Mouse (Mus musculus) neutrophil, adult 5-6 weeks (primary cell): Measurements from ENCODE around the gene Nptn. TPM values are rescaled to one million over a fixed set of nuclear protein-coding genes. Genes with fewer than 3 reads are reported as not detected.

Experiments
- ATAC-seq: fragments of 151-379, 151-347 bp; 2 replicates; pipeline ENCODE4 v1.8.0; 2017; ENCODE audit warnings: mild to moderate bottlenecking, moderate TSS enrichment; ENCODE audit not compliant: insufficient number of reproducible peaks, poor library complexity, low FRiP score, severe bottlenecking; ENCODE audit errors: extremely low read depth
- total RNA-seq: library from RNA; stranded (forward); fragments of 200-1000 nt; gene quantifications from 2 replicates; pipeline ENCODE4 v1.2.3, GENCODE M21; 2017

The Nptn gene
- total RNA-seq, 1 experiment from 2014 or later = 182 TPM

DNA sequence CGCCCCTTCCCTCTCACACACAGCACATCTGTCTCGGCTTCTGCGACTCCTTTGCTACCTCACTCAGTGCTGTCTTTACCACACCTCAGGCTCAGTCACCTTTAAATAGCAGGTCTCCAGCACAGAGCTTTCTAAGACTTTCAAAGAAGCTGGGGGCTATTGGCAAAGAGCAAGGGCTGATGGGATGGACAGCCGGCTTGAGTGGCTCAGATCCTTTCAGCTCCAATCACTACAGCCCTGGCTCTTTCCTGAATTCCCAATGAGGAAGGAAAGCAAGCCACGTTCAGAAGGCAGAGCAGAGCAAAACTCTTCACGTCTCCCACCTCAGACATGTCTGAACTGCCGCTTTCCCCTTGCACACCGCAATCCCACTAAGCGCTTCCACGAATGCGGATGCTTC is 92.7 kb downstream of the Nptn start:
- ATAC-seq = no peak

DNA sequence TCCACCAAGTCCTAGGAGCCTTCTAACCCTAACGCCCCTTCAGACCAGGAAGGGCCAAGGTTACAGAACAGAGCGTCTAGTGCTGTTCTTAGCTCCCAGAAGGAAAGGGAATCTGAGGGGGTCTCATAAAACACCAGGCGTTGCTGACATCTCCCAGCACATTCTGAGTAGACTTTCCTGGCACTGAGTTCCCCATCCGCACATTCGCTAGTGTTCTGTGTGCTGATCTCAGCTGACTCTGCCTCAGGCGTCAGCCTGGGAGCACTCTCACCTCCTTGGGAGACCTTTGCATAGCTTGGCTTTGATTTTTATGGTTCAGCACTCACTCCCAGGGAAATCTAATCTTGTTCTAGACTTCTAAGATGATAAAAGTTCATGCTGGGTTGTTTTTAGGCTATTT is 93.3 kb downstream of the Nptn start:
- no peak for ATAC-seq

DNA sequence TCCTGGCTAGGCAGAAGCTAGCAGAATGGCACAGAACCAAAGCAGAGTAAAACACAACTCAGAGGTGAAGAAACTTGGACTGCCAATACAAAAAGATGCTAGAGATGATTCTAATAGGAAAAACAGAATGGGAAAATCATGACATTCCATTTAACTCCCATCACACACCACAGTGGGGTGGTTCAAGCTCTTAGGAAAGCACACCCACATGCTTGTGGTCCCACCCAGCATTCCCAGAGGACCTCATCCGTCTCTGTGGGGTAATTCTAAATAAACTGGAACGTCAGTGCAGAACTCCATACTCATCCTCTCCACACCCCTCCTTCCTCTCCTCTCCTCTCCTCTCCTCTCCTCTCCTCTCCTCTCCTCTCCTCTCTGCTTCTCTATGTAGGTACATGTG is 99.4 kb downstream of the Nptn start:
- no peak for ATAC-seq

DNA sequence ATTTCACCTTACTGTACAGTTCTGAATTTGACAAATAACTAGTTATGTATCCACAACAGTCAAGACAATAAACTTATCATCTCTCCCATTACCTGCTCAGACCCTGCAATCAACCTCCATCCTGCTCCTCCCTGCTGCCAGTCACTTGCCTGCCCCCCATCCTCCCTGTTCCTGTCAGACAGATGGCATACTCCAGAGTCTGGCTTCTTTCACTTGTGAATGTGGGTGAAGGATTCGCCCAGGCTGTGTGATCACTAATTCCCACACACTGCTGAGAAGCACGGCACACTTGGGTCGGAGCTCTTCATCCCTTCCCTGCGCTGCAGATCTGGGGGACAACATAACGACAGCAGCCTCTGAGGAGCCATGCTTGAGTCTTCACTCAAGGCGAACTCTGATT is 100.1 kb downstream of the Nptn start:
- no peak for ATAC-seq

DNA sequence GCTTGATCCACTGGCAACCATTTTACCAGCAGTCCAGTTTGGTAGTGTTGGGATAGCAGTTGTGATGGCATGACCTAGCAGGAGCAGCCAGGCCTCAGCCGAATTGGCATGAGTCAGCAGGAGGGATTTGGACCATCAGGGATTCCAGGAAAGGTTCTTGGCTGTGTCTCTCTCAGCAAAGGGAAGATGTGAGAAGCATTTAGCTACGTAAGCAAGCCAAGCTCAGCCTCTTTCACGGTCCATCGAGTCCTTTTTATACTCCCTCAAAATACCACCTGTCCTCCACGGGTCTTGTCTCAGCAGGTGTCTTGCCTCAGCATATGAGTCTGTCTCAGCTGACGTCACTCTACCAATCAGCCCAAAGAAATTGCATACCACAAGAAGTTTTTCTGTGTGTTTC is 101.3 kb downstream of the Nptn start:
- no peak for ATAC-seq

DNA sequence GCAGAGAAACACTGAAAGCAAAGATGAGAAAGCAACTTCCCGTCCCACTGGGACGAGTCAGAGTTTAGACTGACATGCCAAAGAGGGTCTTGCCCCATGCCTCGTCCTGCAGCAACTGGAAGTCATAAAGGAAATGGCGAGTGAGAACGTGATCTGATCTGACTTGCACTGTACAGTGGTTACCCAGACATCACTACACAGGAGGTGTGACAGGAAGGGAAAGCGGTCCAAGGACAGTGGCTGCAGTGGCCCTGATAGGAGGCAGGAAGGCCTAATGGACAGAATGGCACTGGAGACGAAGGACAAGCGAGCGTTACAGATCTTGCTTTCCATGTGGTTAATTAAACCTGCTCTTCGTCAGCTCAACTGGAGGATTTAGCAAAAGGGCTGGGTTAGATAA is 103.2 kb downstream of the Nptn start:
- no peak for ATAC-seq

DNA sequence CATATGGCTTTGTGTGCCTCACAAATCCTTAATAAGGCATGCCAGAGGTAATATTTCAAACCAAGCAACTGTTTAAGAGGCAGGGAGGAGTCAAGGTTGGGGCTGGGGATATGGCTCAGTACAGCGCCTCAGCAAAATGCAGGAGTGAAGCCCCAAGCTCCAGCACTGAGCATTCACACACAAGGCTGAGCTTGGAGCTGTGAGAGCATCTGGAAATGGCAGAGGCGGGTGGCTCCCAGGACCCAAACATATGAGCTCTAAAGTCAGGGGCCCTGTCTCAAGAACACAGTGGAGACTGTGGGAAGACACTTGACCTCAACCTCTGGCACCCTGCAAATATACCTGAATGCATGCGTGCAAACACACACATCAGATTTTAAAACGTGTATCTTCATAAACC is 106.0 kb downstream of the Nptn start:
- ATAC-seq = no peak

DNA sequence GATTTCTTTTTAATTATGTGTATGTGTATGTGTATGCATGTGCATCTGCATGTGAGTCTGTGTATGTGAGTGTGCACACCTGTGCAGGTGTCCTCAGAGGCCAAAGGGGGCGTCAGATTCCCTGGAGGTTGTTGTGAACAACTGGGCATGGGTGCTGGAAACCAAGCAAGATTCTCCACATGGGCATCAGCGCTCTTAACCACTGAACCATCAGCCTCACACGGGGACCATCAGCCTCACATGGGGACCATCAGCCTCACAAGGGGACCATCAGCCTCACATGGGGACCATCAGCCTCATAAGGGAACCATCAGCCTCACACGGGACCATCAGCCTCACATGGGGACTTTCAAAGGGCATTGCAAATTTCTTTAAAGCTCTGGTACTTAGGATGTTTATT is 108.7 kb downstream of the Nptn start:
- ATAC-seq = no peak

DNA sequence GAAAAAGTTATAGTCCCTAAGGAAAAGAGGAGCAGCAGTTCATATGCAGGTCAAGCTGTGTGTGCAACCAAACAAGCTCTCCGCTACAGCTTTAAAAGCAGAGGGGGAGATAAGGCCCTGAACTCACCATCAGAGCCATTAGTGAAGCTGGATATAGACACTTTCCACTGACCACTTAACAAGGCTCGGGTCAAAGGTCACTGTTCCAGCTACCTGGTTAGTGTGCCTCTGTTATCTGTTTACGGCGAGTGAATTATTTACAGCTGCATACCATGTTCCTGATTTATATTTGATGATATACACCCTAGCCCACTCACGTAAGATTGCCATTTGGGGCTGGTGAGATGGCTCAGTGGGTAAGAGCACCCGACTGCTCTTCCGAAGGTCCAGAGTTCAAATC is 109.4 kb downstream of the Nptn start:
- no peak for ATAC-seq

DNA sequence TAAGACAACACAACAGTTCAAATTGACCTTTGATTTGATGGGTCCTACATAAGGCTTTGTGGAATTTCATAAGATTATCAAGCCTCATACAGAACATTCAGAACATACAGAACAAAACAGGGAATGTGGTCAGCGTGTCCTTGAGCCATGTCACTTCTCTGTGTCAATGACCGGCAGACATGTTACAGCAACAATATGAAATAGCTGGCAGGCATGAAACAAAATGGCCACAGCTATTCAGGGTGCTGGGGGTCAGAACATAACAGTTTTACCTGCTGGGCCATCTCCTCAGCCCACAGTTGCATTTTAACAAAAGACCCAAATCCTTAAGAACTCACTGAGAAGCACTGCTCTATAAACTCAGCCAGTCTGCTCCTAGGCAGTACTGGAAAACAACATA is 116.4 kb downstream of the Nptn start:
- no peak for ATAC-seq

DNA sequence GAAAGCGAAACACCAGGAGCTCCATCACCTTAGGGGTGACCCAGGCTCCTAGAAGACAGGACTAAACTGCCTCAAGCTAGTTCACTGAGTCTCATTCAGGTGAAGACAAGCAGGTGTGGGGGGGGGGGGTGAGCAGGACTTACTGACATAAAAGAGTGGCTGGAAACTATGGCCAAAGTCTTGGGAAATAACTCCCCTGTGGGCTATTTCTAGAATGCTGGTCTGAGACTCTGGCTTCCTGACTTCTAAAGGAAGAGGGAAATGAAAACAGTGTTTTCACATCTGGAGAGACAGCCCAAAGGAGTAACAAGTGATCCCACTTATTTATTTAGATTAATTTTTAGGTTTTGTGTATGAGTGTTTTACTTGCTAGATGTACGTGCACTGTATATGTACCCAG is 119.7 kb downstream of the Nptn start:
- no peak for ATAC-seq

DNA sequence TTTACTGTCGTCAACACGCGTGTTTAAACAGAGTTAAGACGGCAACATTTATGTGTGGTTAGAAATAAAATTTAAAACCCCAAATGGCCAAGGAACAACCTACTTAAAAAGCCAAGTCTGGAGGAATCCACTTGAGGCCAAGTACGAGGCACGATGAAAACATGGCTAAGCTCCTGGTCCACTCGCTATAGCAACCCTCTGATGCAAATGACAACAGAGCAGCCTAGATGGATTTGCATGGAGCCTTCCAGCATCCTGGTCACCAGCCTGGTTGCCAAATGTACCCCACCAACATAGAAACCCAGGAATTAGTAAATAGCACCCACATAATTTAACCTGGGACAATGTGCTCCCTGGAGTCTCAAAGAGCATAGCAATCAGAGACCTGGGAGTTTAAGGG is 121.7 kb downstream of the Nptn start:
- no peak for ATAC-seq

DNA sequence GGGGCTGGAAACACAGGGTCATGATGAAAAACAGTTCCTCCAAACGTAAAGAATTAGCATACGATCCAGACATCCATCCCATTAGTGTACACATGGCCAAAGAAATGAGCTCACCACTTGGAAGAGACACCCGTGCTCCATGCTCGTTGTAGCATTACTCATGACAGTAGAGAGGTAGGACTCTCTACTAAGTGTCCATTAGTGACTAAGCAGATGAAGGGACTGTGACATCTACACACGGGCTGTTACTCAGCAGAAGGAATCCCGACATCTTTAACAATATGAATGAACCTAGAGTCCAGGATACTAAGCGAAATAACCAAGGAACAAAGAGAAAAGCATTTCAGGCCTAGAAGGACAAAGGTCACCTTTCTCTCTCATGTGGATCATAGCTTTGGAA is 124.0 kb downstream of the Nptn start:
- no peak for ATAC-seq

Other genes with a start within 250 kb of the Nptn start
- gene Tbc1d21, start 211.8 kb upstream of the Nptn start, total RNA-seq = not detected in 2 replicates
- gene Insyn1, start 93.6 kb upstream of the Nptn start, total RNA-seq = not detected in 2 replicates
- gene Cd276, start 26.8 kb upstream of the Nptn start, total RNA-seq = 0.37 and 2.9 TPM in 2 replicates
- gene Rec114, start 161.7 kb downstream of the Nptn start, total RNA-seq = 5.6 and 5.9 TPM in 2 replicates
- not detected in 2 replicates for gene Hcn4, start 241.2 kb downstream of the Nptn start, total RNA-seq